Mouse (Mus musculus) Patski (cell line): Measurements from ENCODE around the gene H13. TPM values are rescaled to one million over a fixed set of nuclear protein-coding genes. Genes with fewer than 3 reads are reported as not detected.

ENCODE experiments used
- ATAC-seq: fragments of 100-300 bp; one replicate; pipeline ENCODE4 v1.8.0; 2021
- CTCF ChIA-PET: fragments of 350-600 bp; sonication (Branson Sonifier 250); formaldehyde crosslinking; loops from one replicate; lab custom pipeline; 2022; ENCODE audit warnings: inconsistent platforms; lab: Charles Lee
- POLR2A ChIA-PET: fragments of 350-600 bp; sonication (Branson Sonifier 250); formaldehyde crosslinking; loops from one replicate; lab custom pipeline; 2022; ENCODE audit warnings: antibody characterized with exemption, inconsistent platforms; lab: Charles Lee
- DNase-seq: peaks from one replicate; pipeline ENCODE4 v3.0.0-alpha.2; 2011; ENCODE audit warnings: low read depth, low spot score
- H3K27me3 ChIP-seq: fragments of 371-371 bp; one replicate; pipeline ENCODE4 v1.5.1; 2021
- CTCF ChIP-seq: fragments of 100-300 bp; IDR thresholded peaks from one replicate; pipeline ENCODE4 v1.5.1; 2021
- in situ Hi-C: fragments of 300-500 bp; cut with MboI; formaldehyde crosslinking; loops from 3 replicates; pipeline ENCODE4 v1.11.1; 2018; ENCODE audit warnings: low pct_unique_long_range_greater_than_20kb, mixed read lengths
- polyA plus RNA-seq: library from polyadenylated mRNA; unstranded; gene quantifications from one replicate; pipeline ENCODE4 v1.2.3, GENCODE M21; 2021

Gene H13
- 137 TPM for polyA plus RNA-seq

DNA sequence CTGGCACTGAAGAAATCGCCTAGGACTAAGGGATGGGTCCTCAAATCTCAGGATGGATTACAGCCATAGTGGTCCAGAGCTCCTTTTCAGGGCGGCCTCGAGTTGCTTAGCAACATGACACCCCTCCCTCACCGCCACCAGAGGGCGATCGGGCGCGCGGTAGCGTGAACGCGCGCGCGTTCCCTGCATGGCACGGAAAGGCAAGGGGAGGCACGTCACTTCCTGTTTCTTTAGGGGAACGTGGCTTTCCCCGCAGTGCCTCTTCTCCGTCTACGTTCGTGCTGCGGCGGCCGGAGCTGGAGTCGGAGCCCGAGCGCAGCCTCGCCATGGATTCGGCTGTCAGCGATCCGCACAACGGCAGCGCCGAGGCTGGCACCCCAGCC lies at the start of gene H13:
H13 (plus strand) TSS at position 206 of the 383 bp plus-strand sequence.
- POLR2A ChIA-PET = interaction anchor here (0.6 to 1.5 kb wide), 2 partner anchors 98 to 159 kb away, joined by 4 to 5 read pairs; no protein-coding TSS in a partner anchor
- CTCF ChIA-PET = interaction anchor here (0.7 to 4.6 kb wide), 16 partner anchors 9 to 232 kb away, joined by 3 to 23 read pairs (median 3); no protein-coding TSS in a partner anchor
- in situ Hi-C loops = no loop called here
- TF ChIP-seq CTCF = no peak
- H3K27me3 ChIP-seq = no peaks in the 10 kb centered on the region
- no peak for DNase-seq
- peak; percentile 48 for ATAC-seq

DNA sequence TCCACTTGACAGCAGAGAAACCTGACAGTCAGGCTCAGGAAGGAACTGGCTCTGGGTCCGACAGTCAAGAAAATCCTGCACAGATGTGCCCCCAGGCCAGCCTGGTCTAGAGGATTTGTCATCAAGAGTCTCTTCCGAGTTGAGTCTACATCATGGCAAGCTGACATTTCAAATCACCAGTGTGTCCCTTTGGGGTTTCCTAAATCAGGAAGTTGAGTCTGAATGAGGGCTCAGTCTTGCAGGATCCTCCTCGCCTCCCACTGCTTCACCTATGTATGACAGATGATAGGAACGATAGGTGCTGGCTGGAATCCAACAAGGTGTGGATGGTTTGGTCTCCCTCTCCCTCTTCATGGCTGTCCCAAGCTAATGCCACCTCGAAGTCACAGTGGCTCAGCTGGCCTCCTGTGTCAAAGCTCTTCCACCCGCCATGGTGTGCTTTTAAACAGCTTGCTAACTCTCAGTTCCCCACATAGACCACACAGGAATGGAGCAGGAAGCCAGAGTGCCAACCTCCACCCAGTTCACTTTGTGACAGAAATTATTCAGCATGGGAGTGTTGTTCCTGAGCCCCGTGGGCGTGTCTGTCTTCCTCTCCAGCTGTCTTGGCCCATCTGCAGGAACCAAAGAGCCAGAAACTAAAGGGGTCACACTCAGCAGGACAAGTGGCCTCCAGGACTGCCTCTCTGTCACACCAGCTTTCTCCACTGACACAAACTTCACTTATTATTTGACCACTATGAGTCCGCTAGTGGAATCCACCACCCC lies 48.7 kb upstream of the H13 start:
- in situ Hi-C loops = no loop called here
- ChIA-PET POLR2A (no interaction called here), CTCF (interaction anchor here (1.4 kb wide), 1 partner anchor 30 kb away, joined by 3 read pairs; no protein-coding TSS in a partner anchor)
- TF ChIP-seq CTCF = no peak
- DNase-seq (no peak), ATAC-seq (no peak)
- no peaks in the 10 kb centered on the region for H3K27me3 ChIP-seq

DNA sequence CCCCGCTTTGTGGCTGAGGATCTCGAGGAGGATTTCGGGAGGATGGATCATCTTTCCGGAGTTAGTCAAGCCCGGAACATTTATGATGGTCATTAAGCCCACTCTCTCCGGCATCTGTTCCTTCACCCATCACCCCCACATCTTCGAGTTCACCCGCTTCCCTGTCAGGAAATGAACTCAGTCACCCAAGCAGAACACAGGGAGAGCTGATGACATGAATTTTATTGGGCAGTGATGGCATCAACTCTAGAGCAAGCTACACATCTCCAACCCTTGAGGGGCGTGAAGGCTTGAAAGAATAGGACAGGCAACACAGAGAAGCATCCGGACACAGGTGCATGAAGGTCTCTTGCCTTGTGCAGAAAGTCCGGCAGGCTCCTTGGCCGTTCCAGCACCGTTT lies 47.1 kb upstream of the H13 start:
- TF ChIP-seq CTCF = no peak
- POLR2A ChIA-PET = interaction anchor here (0.6 kb wide), 1 partner anchor 49 kb away, joined by 3 read pairs; no protein-coding TSS in a partner anchor
- H3K27me3 ChIP-seq = no peaks in the 10 kb centered on the region
- DNase-seq (no peak), ATAC-seq (no peak)
- CTCF ChIA-PET = interaction anchor here (0.9 to 1.5 kb wide), 4 partner anchors 12 to 46 kb away, joined by 3 to 4 read pairs (median 3); no protein-coding TSS in a partner anchor
- in situ Hi-C loops = no loop called here

DNA sequence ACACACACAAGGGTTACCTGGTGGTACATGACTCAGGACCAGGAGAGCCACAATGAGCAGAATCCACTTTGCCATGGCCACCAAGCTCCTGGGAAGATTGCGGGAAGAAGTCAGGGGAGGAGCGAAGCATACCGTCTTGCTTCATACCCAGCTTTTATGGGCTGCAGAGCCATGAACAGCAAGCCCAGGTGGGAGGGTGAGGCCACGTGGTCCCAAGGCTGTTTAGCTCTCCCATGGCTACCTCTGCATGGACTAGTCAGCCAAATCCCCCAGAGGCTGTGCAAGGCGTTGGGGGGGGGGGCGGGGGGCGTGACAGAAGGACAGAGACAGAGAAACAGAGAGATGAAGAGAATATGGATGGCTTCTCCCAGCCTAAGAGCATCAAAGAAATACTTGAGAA lies 46.3 kb upstream of the H13 start, which contains the start of gene Defb25:
Defb25 (minus strand) TSS at position 101 of the 400 bp plus-strand sequence.
- no peaks in the 10 kb centered on the region for H3K27me3 ChIP-seq
- no peak for TF ChIP-seq CTCF
- in situ Hi-C loops = no loop called here
- DNase-seq (no peak), ATAC-seq (no peak)
- CTCF ChIA-PET = interaction anchor here (0.9 to 1.5 kb wide), 2 partner anchors 11 to 34 kb away, joined by 3 to 4 read pairs; no protein-coding TSS in a partner anchor
- POLR2A ChIA-PET = no interaction called here

DNA sequence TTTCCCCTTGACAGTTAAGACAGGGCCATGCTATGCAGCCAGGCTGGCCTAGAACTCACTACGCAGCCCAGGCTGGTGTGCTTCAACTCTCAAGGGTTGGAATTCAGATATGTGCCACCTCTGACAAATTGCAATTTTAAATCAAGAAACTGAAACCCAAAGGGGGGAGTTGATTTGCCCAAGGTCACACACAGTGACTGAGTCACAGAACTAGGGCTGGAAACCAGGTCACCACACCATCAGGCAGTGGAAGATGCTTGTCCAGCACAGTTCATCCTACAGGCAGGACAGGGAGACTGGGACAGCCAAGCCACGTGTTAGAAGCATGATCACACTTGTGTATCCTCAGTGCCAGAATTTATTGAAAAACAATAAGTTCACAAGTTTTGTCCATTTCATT lies 44.7 kb upstream of the H13 start:
- ChIA-PET POLR2A (no interaction called here), CTCF (no interaction called here)
- in situ Hi-C loops = no loop called here
- H3K27me3 ChIP-seq = no peaks in the 10 kb centered on the region
- no peak for ATAC-seq
- DNase-seq = no peak
- no peak for TF ChIP-seq CTCF

DNA sequence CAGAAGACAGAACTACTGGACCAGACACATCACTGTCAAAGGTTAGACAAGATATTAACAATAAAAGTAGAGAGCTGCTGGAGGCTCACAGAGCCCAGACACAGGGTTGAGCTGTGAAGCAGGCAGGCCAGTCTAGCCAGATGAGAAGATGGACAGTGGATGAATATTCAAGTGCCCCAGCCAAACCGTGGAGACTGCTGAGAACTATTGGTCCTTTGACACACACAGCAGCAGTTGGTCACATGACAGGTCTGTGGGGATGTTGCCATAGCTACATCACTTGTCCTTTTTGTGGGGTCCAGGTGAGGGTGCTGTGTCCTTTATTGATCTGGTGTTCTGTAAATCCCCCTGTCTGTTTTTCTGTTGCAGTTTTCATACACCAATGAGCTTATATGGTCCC lies 44.0 kb upstream of the H13 start:
- in situ Hi-C loops = no loop called here
- POLR2A ChIA-PET = no interaction called here

DNA sequence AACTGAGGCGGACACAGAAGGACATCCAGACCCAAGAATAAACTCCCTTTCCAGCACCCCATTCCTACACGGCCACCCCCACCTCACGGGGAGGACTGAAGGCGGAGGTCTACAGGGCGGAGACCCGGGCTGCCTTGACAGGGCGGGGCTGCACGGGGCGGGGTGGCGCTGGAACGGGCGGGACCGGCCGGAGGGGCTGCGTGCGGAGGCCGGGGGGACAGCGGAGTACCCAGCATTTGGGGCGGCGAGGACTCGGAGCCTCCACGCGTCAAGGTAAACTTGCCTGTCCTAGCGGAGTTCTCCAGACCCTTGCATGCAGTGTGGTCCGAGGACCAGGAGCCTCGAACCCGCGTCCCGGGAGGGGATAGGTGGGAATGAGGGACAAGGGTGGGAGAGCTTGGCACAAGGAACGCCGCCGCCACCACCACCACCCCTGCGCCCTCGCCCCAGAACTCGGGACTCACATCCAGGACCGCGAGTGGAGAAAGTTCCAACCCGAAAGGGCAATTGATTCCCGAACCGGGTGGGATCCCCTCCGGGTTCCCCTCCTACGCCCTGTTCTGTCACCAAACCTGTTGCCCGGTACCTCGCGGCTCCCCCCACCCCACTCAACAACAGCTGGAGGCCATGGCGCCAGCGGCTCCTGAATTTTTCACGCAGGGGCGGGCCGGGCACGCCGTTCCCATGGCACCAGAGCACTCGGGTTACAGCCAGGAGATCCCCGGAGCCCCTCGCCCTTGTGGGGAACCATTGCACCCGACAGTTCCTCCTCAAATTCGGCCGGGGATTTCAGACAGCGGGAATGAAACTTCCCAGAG lies 42.3 kb upstream of the H13 start, which contains the start of gene Rem1:
Rem1 (plus strand) TSS at position 178 of the 818 bp plus-strand sequence.
- H3K27me3 ChIP-seq = no peaks in the 10 kb centered on the region
- no peak for ATAC-seq
- in situ Hi-C loops = no loop called here
- no peak for DNase-seq
- CTCF ChIA-PET = no interaction called here
- POLR2A ChIA-PET = no interaction called here
- TF ChIP-seq CTCF = no peak

More for the DNA sequence above, 44.0 kb upstream of the H13 start:
- DNase-seq (no peak), ATAC-seq (no peak)
- no peaks in the 10 kb centered on the region for H3K27me3 ChIP-seq
- no peak for TF ChIP-seq CTCF
- CTCF ChIA-PET = interaction anchor here (1.1 kb wide), 1 partner anchor 45 kb away, joined by 5 read pairs; no protein-coding TSS in a partner anchor

DNA sequence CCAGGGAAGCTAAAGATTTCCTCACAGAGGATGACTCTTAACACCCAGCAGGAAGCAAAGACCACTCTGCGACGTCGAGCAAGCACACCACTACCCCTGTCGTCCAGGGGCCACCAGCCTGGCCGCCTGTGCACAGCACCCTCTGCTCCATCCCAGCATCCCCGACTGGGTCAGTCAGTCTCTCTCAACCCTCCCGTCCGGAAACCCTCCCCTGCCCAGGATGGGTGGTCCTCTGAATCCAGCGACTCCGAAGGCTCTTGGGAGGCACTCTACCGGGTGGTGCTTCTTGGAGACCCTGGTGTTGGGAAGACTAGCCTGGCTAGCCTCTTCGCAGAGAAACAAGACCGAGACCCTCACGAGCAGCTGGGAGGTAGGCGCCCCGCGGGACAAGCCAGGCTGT lies 41.2 kb upstream of the H13 start:
- TF ChIP-seq CTCF = no peak
- in situ Hi-C loops = no loop called here
- CTCF ChIA-PET = no interaction called here
- no peaks in the 10 kb centered on the region for H3K27me3 ChIP-seq
- no peak for ATAC-seq
- DNase-seq = no peak
- POLR2A ChIA-PET = no interaction called here

DNA sequence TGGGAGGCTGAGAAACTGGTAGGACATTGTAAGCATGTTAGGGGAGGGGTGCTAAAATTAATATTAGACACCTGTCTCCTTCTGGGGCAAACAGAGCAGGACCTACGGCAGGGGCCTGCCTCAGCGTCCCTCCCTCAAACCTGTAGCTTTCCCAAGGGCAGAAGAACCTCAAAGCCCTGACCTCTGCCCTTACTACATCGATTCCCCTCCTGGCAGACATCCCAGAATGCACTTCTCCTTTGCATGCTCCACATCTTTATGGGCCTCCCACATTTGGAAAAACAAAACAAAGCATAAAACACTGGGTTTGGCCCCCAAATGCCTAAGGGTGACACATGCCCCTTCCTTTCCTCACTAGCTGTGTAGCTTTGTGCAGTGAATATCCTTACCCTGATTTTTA lies 40.0 kb upstream of the H13 start:
- no peak for DNase-seq
- POLR2A ChIA-PET = no interaction called here
- no peak for TF ChIP-seq CTCF
- CTCF ChIA-PET = interaction anchor here (1.0 to 2.0 kb wide), 2 partner anchors 10 to 14 kb away, joined by 3 to 8 read pairs; no protein-coding TSS in a partner anchor
- in situ Hi-C loops = no loop called here
- no peaks in the 10 kb centered on the region for H3K27me3 ChIP-seq
- no peak for ATAC-seq

DNA sequence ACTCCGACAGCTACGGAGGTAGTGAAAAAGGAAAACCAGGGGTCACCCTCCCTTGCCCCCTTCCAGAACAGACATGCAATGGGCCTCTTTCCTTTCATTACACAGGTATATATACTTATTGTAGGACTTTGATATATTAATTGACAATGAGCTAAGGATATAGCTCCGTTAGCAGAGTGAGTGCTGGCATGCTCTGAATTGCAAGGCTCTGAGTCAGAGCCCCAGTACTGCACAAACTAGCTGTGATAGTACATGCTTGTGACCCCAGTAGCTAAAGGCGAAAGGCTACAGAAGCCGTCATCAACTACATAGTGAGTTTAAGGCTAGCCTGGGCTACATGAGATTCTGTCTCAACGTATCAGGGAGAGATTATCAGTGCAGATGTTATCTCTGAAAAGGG lies 39.4 kb upstream of the H13 start:
- in situ Hi-C loops = no loop called here
- DNase-seq (no peak), ATAC-seq (peak; percentile 58)
- POLR2A ChIA-PET = no interaction called here
- no peaks in the 10 kb centered on the region for H3K27me3 ChIP-seq
- CTCF ChIA-PET = interaction anchor here (1.0 to 2.0 kb wide), 3 partner anchors 11 to 39 kb away, joined by 3 to 8 read pairs (median 4); partner anchors contain the start of gene H13
- no peak for TF ChIP-seq CTCF
